Mouse (Mus musculus): ENCODE results near the gene Pax6.

- TF ChIP-seq CTCF (IDR thresholded peaks at IDR 0.05; ENCODE audit: control insufficient read depth, insufficient read depth, low read length) (no peak), POLR2A (IDR thresholded peaks at IDR 0.05; ENCODE audit: borderline replicate concordance, control insufficient read depth, low read depth, low read length) (no peak)
Measured at GRCm38 (mm10) chr2:105682634-105683351, 14.1 kb downstream of the Pax6 start.
